Mouse (Mus musculus): ENCODE results near the gene Ffar2.

The Ffar2 gene

DNA sequence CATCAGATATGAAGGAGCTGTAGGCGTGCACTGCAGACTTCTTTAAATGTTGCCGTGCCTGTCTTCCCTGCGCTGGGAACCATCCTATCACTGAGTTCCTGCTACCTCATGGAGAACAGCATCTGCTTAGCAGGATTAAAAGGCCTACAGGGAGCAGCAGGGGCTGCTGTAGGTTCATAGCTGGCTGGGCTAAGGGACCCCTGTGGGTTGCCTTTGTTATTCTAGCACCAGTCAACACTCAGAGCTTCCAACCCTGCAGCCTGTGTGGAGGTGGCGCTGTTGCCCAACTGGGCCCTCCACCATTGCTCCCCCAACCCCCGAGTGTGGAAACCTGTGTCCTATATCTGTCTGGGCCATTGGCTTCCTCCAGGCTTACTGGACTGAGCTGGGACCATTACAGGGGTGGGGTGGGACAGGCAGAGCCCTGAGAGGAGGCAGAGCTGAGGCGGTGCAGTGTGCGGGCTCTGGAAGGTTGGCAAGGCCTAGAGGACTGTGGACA, 46.4 kb downstream of the Ffar2 start:
- DNase-seq (ENCODE audit: extremely low spot score, low read depth, low spot score), result no peak

- no peak for DNase-seq (ENCODE audit: extremely low spot score, low read depth, low spot score)
These were observed 47.5 kb downstream of the Ffar2 start for GRCm38 (mm10) chr7:30776104-30776503.

GRCm38 (mm10) chr7:30769236-30769635, 54.3 kb downstream of the Ffar2 start:
- no peak for DNase-seq (ENCODE audit: extremely low spot score, low read depth, low spot score)
